Mouse (Mus musculus): ENCODE measurements at regions not wholly inside any gene's neighbourhood (a gene's known extent, or its start where the extent isn't known, plus 50 kb on each side); places are given as distances from the start of the nearest gene placed in this dataset.

GRCm38 (mm10) chr9:61862071-61862480, 52.3 kb downstream of the Rplp1 start:
- peak; percentile 68 for DNase-seq (ENCODE audit: low spot score)

GRCm38 (mm10) chr9:61860147-61860546, 54.2 kb downstream of the Rplp1 start:
- peak; percentile 45 for DNase-seq (ENCODE audit: low spot score)

GRCm38 (mm10) chr9:61859438-61859837, 54.9 kb downstream of the Rplp1 start:
- DNase-seq (ENCODE audit: low spot score), result no peak

GRCm38 (mm10) chr9:61857817-61858216, 56.5 kb downstream of the Rplp1 start:
- DNase-seq (ENCODE audit: low spot score), result no peak

- DNase-seq (ENCODE audit: low spot score), result no peak
Observed at GRCm38 (mm10) chr9:61856686-61857085, 57.7 kb downstream of the Rplp1 start.

GRCm38 (mm10) chr9:61855686-61856085, 58.7 kb downstream of the Rplp1 start:
- no peak for DNase-seq (ENCODE audit: low spot score)

- DNase-seq (ENCODE audit: low spot score), result no peak
Observed at GRCm38 (mm10) chr9:61853841-61854240, 60.5 kb downstream of the Rplp1 start.

GRCm38 (mm10) chr9:61851331-61851730, 63.0 kb downstream of the Rplp1 start:
- no peak for DNase-seq (ENCODE audit: low spot score)

GRCm38 (mm10) chr9:61848401-61848800, 65.9 kb downstream of the Rplp1 start:
- DNase-seq (ENCODE audit: low spot score), result no peak

GRCm38 (mm10) chr9:61847496-61847895, 66.8 kb downstream of the Rplp1 start:
- DNase-seq (ENCODE audit: low spot score), result no peak

- no peak for DNase-seq (ENCODE audit: low spot score)
Observed at GRCm38 (mm10) chr9:61844645-61845044, 69.7 kb downstream of the Rplp1 start.

- no peak for DNase-seq (ENCODE audit: low spot score)
Observed at GRCm38 (mm10) chr9:61844141-61844540, 70.2 kb downstream of the Rplp1 start.

GRCm38 (mm10) chr9:61843513-61843912, 70.8 kb downstream of the Rplp1 start:
- no peak for DNase-seq (ENCODE audit: low spot score)

- no peak for DNase-seq (ENCODE audit: low spot score)
Observed at GRCm38 (mm10) chr9:61842384-61842783, 72.0 kb downstream of the Rplp1 start.

- no peak for DNase-seq (ENCODE audit: low spot score)
Observed at GRCm38 (mm10) chr9:61841222-61841621, 73.1 kb downstream of the Rplp1 start.

GRCm38 (mm10) chr9:61840353-61840752, 74.0 kb downstream of the Rplp1 start:
- DNase-seq (ENCODE audit: low spot score), result no peak

- no peak for DNase-seq (ENCODE audit: low spot score)
Observed at GRCm38 (mm10) chr9:61833226-61833625, 81.1 kb downstream of the Rplp1 start.

GRCm38 (mm10) chr9:61830236-61830635, 84.1 kb downstream of the Rplp1 start:
- peak; percentile 81 for DNase-seq (ENCODE audit: low spot score)

- no peak for DNase-seq (ENCODE audit: low spot score)
Observed at GRCm38 (mm10) chr9:61829736-61830135, 84.6 kb downstream of the Rplp1 start.

- DNase-seq (ENCODE audit: low spot score), result no peak
Observed at GRCm38 (mm10) chr9:61829301-61829700, 85.0 kb downstream of the Rplp1 start.

- no peak for DNase-seq (ENCODE audit: low spot score)
Observed at GRCm38 (mm10) chr9:61827721-61828120, 86.6 kb downstream of the Rplp1 start.

- DNase-seq (ENCODE audit: low spot score), result no peak
Observed at GRCm38 (mm10) chr9:61827014-61827413, 87.3 kb downstream of the Rplp1 start.

- DNase-seq (ENCODE audit: low spot score), result no peak
Observed at GRCm38 (mm10) chr9:61826415-61826814, 87.9 kb downstream of the Rplp1 start.

- no peak for DNase-seq (ENCODE audit: low spot score)
Observed at GRCm38 (mm10) chr9:61825804-61826203, 88.5 kb downstream of the Rplp1 start.

- no peak for DNase-seq (ENCODE audit: low spot score)
Observed at GRCm38 (mm10) chr9:61819836-61820235, 94.5 kb downstream of the Rplp1 start.

Data from MN1 (cell line).